Mouse (Mus musculus): Measurements from ENCODE around the gene Herc2.

- no peak for TF ChIP-seq POLR2A (IDR thresholded peaks at IDR 0.05; ENCODE audit: borderline replicate concordance, control insufficient read depth, low read depth, low read length)
- TF ChIP-seq CTCF (IDR thresholded peaks at IDR 0.05; ENCODE audit: control insufficient read depth, insufficient read depth, low read length), result no peak
Observed at GRCm38 (mm10) chr7:56091445-56091844, 41.4 kb downstream of the Herc2 start.

All from bone marrow, adult 2 months (tissue).